Mouse (Mus musculus): ENCODE results near the gene Gm11168. TPM values are rescaled to one million over a fixed set of nuclear protein-coding genes. Genes with fewer than 3 reads are reported as not detected.
"Not testable (repeated sequence)": the region's sequence is repeated elsewhere in the genome, so short reads cannot be mapped to it uniquely, and the experiment has no call there.

Gm11168 gene
- polyA plus RNA-seq, 1 experiment from 2014 or later, result not detected

DNA sequence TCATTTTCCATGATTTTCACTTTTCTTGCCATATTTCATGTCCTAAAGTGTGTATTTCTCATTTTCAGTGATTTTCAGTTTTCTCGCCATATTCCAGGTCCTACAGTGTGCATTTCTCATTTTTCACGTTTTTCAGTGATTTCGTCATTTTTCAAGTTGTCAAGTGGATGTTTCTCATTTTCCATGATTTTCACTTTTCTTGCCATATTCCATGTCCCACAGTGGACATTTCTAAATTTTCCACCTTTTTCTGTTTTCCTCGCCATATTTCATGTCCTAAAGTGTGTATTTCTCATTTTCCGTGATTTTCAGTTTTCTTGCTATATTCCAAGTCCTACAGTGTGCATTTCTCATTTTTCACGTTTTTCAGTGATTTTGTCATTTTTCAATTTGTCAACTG is 12.8 kb downstream of the Gm11168 start:
- H3K4me2 ChIP-seq; H3K36me3 ChIP-seq; ATAC-seq (ENCODE audit: extremely low read depth, insufficient number of reproducible peaks, low FRiP score, low TSS enrichment); H3K4me3 ChIP-seq; H3K9me3 ChIP-seq; H3K9ac ChIP-seq; H3K27ac ChIP-seq (replicated peaks); H3K27me3 ChIP-seq (replicated peaks); H3K4me1 ChIP-seq: not testable (repeated sequence)
- 69% methylated on average over 6 of the region's 6 CpGs for WGBS

GRCm38 (mm10) chr9:3017108-3017507 is 14.0 kb downstream of the Gm11168 start, which contains the start of gene Gm10719:
Gene Gm10719, plus strand, starts transcription at chr9:3017408.
- not testable (repeated sequence) for H3K27ac ChIP-seq (replicated peaks); H3K4me1 ChIP-seq; H3K27me3 ChIP-seq (replicated peaks); H3K36me3 ChIP-seq; H3K4me2 ChIP-seq; ATAC-seq (ENCODE audit: extremely low read depth, insufficient number of reproducible peaks, low FRiP score, low TSS enrichment); H3K4me3 ChIP-seq; H3K9me3 ChIP-seq; H3K9ac ChIP-seq
- 47% methylated on average over 2 of the region's 9 CpGs for WGBS

GRCm38 (mm10) chr9:3018944-3019343 is 15.8 kb downstream of the Gm11168 start:
- not testable (repeated sequence) for H3K9ac ChIP-seq; H3K27ac ChIP-seq (replicated peaks); H3K9me3 ChIP-seq; H3K4me3 ChIP-seq; H3K27me3 ChIP-seq (replicated peaks); ATAC-seq (ENCODE audit: extremely low read depth, insufficient number of reproducible peaks, low FRiP score, low TSS enrichment); H3K4me2 ChIP-seq; H3K36me3 ChIP-seq; H3K4me1 ChIP-seq
- WGBS, result 58% methylated on average over 9 of the region's 9 CpGs

DNA sequence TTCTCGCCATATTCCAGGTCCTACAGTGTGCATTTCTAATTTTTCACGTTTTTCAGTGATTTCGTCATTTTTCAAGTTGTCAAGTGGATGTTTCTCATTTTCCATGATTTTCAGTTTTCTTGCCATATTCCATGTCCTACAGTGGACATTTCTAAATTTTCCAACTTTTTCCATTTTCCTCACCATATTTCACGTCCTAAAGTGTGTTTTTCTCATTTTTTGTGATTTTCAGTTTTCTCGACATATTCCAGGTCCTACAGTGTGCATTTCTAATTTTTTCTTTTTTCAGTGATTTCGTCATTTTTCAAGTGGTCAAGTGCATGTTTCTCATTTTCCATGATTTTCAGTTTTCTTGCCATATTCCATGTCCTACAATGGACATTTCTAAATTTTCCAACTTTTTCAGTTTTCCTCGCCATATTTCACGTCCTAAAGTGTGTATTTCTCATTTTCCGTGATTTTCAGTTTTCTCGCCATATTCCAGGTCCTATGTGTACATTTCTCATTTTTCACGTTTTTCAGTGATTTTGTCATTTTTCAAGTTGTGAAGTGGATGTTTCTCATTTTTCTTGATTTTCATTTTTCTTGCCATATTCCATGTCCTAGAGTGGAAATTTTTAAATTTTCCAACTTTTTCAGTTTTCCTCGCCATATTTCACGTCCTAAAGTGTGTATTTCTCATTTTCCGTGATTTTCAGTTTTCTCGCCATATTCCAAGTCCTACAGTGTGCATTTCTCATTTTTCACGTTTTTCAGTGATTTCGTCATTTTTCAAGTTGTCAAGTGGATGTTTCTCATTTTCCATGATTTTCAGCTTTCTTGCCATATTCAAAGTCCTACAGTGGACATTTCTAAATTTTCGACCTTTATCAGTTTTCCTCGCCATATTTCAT is 16.9 kb downstream of the Gm11168 start:
- not testable (repeated sequence) for H3K36me3 ChIP-seq; H3K27ac ChIP-seq (replicated peaks); ATAC-seq (ENCODE audit: extremely low read depth, insufficient number of reproducible peaks, low FRiP score, low TSS enrichment); H3K4me2 ChIP-seq; H3K27me3 ChIP-seq (replicated peaks); H3K4me3 ChIP-seq; H3K9me3 ChIP-seq; H3K9ac ChIP-seq; H3K4me1 ChIP-seq
- WGBS, result 67% methylated on average over 17 of the region's 19 CpGs

DNA sequence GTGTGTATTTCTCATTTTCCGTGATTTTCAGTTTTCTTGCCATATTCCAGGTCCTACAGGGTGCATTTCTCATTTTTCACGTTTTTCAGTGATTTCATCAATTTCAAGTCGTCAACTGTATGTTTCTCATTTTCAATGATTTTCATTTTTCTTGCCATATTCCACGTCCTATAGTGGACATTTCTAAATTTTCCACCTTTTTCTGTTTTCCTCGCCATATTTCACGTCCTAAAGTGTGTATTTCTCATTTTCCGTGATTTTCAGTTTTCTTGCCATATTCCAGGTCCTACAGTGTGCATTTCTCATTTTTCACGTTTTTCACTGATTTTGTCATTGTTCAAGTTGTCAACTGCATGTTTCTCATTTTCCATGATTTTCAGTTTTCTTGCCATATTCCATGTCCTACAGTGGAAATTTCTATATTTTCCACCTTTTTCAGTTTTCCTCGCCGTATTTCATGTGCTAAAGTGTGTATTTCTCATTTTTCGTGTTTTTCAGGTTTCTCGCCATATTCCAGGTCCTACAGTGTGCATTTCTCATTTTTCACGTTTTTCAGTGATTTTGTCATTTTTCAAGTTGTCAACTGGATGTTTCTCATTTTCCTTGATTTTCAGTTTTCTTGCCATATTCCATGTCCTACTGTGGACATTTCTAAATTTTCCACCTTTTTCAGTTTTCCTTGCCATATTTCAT is 19.3 kb downstream of the Gm11168 start:
- not testable (repeated sequence) for H3K9me3 ChIP-seq; H3K4me2 ChIP-seq; H3K9ac ChIP-seq; H3K4me3 ChIP-seq; H3K36me3 ChIP-seq; H3K27ac ChIP-seq (replicated peaks); H3K4me1 ChIP-seq; ATAC-seq (ENCODE audit: extremely low read depth, insufficient number of reproducible peaks, low FRiP score, low TSS enrichment); H3K27me3 ChIP-seq (replicated peaks)
- WGBS, result 68% methylated on average over 11 of the region's 13 CpGs

DNA sequence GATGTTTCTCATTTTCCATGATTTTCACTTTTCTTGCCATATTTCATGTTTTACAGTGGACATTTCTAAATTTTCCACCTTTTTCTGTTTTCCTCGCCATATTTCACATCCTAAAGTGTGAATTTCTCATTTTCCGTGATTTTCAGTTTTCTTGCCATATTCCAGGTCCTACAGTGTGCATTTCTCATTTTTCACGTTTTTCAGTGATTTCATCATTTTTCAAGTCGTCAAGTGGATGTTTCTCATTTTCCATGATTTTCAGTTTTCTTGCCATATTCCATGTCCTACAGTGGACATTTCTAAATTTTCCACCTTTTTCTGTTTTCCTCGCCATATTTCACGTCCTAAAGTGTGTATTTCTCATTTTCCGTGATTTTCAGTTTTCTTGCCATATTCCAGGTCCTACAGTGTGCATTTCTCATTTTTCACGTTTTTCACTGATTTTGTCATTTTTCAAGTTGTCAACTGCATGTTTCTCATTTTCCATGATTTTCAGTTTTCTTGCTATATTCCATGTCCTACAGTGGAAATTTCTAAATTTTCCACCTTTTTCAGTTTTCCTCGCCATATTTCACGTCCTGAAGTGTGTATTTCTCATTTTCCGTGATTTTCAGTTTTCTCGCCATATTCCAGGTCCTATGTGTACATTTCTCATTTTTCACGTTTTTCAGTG is 20.3 kb downstream of the Gm11168 start, which contains the start of gene Gm10718:
Gm10718 (plus strand) TSS at position 236 of the 673 bp plus-strand sequence.
- H3K4me2 ChIP-seq; H3K4me3 ChIP-seq; H3K27me3 ChIP-seq (replicated peaks); H3K4me1 ChIP-seq; H3K27ac ChIP-seq (replicated peaks); H3K9me3 ChIP-seq; H3K36me3 ChIP-seq; ATAC-seq (ENCODE audit: extremely low read depth, insufficient number of reproducible peaks, low FRiP score, low TSS enrichment); H3K9ac ChIP-seq: not testable (repeated sequence)
- WGBS, result 67% methylated on average over 12 of the region's 13 CpGs

DNA sequence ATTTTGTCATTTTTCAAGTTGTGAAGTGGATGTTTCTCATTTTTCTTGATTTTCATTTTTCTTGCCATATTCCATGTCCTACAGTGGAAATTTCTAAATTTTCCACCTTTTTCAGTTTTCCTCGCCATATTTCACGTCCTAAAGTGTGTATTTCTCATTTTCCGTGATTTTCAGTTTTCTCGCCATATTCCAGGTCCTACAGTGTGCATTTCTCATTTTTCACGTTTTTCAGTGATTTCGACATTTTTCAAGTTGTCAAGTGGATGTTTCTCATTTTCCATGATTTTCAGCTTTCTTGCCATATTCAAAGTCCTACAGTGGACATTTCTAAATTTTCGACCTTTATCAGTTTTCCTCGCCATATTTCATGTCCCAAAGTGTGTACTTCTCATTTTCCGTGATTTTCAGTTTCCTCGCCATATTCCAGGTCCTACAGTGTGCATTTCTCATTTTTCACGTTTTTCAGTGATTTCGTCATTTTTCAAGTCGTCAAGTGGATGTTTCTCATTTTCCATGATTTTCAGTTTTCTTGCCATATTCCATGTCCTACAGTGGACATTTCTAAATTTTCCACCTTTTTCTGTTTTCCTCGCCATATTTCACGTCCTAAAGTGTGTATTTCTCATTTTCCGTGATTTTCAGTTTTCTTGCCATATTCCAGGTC is 21.0 kb downstream of the Gm11168 start:
- H3K4me3 ChIP-seq; H3K4me1 ChIP-seq; H3K27ac ChIP-seq (replicated peaks); H3K9ac ChIP-seq; H3K36me3 ChIP-seq; H3K4me2 ChIP-seq; ATAC-seq (ENCODE audit: extremely low read depth, insufficient number of reproducible peaks, low FRiP score, low TSS enrichment); H3K27me3 ChIP-seq (replicated peaks); H3K9me3 ChIP-seq: not testable (repeated sequence)
- WGBS, result 69% methylated on average over 16 of the region's 16 CpGs

DNA sequence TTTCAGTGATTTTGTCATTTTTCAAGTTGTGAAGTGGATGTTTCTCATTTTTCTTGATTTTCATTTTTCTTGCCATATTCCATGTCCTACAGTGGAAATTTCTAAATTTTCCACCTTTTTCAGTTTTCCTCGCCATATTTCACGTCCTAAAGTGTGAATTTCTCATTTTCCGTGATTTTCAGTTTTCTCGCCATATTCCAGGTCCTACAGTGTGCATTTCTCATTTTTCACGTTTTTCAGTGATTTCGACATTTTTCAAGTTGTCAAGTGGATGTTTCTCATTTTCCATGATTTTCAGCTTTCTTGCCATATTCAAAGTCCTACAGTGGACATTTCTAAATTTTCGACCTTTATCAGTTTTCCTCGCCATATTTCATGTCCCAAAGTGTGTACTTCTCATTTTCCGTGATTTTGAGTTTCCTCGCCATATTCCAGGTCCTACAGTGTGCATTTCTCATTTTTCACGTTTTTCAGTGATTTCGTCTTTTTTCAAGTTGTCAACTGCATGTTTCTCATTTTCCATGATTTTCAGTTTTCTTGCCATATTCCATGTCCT is 21.8 kb downstream of the Gm11168 start, which contains the start of gene Gm10717:
Gm10717 (plus strand) TSS at position 506 of the 556 bp plus-strand sequence.
- not testable (repeated sequence) for H3K4me1 ChIP-seq; H3K9ac ChIP-seq; H3K36me3 ChIP-seq; H3K4me3 ChIP-seq; H3K9me3 ChIP-seq; H3K27me3 ChIP-seq (replicated peaks); H3K4me2 ChIP-seq; H3K27ac ChIP-seq (replicated peaks); ATAC-seq (ENCODE audit: extremely low read depth, insufficient number of reproducible peaks, low FRiP score, low TSS enrichment)
- WGBS, result 65% methylated on average over 12 of the region's 12 CpGs

GRCm38 (mm10) chr9:3025653-3026052 is 22.5 kb downstream of the Gm11168 start:
- not testable (repeated sequence) for H3K36me3 ChIP-seq; ATAC-seq (ENCODE audit: extremely low read depth, insufficient number of reproducible peaks, low FRiP score, low TSS enrichment); H3K4me1 ChIP-seq; H3K27ac ChIP-seq (replicated peaks); H3K9me3 ChIP-seq; H3K9ac ChIP-seq; H3K4me2 ChIP-seq; H3K4me3 ChIP-seq; H3K27me3 ChIP-seq (replicated peaks)
- WGBS, result 63% methylated on average over 5 of the region's 6 CpGs

- H3K9ac ChIP-seq; H3K27me3 ChIP-seq (replicated peaks); H3K27ac ChIP-seq (replicated peaks); H3K4me3 ChIP-seq; H3K4me2 ChIP-seq; ATAC-seq (ENCODE audit: extremely low read depth, insufficient number of reproducible peaks, low FRiP score, low TSS enrichment); H3K9me3 ChIP-seq; H3K36me3 ChIP-seq; H3K4me1 ChIP-seq: not testable (repeated sequence)
- WGBS, result 70% methylated on average over 5 of the region's 5 CpGs
Measured at GRCm38 (mm10) chr9:3026136-3026535, 23.0 kb downstream of the Gm11168 start.

DNA sequence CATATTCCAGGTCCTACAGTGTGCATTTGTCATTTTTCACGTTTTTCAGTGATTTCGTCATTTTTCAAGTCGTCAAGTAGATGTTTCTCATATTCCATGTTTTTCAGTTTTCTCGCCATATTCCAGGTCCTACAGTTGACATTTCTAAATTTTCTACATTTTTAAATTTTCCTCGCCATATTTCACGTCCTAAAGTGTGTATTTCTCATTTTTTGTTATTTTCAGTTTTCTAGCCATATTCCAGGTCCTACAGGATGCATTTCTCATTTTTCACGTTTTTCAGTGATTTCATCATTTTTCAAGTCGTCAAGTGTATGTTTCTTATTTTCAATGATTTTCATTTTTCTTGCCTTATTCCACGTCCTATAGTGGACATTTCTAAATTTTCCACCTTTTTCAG is 23.6 kb downstream of the Gm11168 start:
- H3K27me3 ChIP-seq (replicated peaks); H3K9me3 ChIP-seq; H3K36me3 ChIP-seq; H3K27ac ChIP-seq (replicated peaks); ATAC-seq (ENCODE audit: extremely low read depth, insufficient number of reproducible peaks, low FRiP score, low TSS enrichment); H3K4me1 ChIP-seq; H3K4me3 ChIP-seq; H3K9ac ChIP-seq; H3K4me2 ChIP-seq: not testable (repeated sequence)
- WGBS, result 59% methylated on average over 9 of the region's 9 CpGs
